Mouse (Mus musculus): Measurements from ENCODE around the gene Dhx33. TPM values are rescaled to one million over a fixed set of nuclear protein-coding genes. Genes with fewer than 3 reads are reported as not detected.

Dhx33 gene
- polyA plus RNA-seq (2017; shearing (Covaris generic)): 21.9 TPM

GRCm38 (mm10) chr11:71004316-71004773, at the start of gene Dhx33:
Dhx33 (minus strand) TSS chr11:71004437.

DNA sequence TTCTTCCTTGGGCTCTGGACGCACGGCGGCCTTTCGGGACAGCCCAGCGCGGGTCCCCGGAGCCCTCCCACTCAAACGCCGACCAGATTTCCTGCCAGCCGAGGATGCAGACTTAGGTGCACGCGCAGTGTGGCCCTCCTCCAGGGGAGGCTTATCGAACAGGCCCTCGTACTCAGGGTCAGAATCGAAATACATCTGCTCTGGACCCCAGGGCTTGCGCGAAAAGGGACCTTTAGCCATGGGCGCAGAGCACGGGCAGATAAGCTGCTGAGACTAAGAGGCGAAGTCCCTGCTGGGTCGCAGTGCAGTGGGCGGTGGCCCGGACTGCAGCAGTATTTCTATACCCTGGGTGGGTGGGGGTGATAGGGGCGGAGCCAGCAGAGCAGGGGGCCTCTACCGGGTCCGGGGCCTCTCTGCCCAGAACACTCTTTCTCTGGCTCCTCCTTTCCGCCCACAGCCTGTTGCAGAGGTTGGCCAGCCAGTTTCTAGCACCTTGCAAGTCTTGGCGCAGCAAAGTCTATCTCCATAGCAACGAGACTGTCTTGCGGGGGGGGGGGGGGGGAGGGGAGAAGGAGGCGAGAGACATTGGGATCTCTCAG, 29.0 kb upstream of the Dhx33 start, which contains the start of gene 6330403K07Rik:
Gene 6330403K07Rik (minus strand): TSS at position 351 of the 599 bp plus-strand sequence.

GRCm38 (mm10) chr11:71019201-71020068, 15.2 kb upstream of the Dhx33 start, which contains the start of the genes Mis12 and Derl2:
Mis12 (plus strand) TSS chr11:71019611.
Derl2 (minus strand) TSS chr11:71019841.

GRCm38 (mm10) chr11:70982557-70983228, 21.5 kb downstream of the Dhx33 start, which contains the start of gene C1qbp:
C1qbp (minus strand) TSS chr11:70983026.

DNA sequence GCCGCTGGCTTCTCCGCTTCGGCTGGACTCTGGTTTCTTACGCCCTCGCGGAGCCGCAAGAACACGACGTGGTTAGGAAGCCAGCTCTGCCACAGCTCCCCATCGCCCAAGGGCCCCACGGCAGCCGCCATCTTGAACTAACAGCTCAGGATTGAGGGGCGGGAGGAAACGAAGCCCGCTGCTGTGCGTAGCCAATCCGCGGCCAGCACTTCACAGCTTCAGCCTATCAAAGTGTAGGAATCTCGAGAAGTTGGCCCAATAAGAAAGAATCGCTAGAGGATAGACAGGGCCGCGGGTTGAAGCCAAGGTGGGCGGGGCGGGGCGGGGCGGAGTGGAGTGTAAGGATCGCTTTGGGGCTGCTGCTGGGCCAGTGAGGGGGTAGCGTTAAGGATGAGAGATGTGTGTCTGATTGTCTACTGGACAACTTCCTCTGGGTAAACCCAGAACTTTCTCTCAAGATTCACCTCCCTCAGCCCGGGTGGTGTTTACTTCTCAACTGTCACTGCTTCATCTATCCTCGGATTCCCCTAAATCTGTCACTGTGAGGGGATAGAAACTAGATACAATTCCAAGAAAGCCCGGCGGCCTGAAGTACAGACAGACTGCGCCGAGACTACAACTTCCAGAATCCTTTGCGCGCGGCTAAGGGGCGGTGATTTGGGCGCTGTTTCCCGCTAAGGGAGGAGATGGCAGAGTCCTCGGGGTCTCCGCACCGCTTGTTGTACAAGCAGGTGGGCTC, 34.2 kb downstream of the Dhx33 start, which contains the start of the genes Nup88 and Rpain:
Gene Nup88 (minus strand): TSS at position 153 of the 739 bp plus-strand sequence.
Gene Rpain (plus strand): TSS at position 393 of the 739 bp plus-strand sequence.

Other genes starting within 250 kb of the Dhx33 start
- gene Zfp3, start 240.2 kb downstream of the Dhx33 start, polyA plus RNA-seq (2017; shearing (Covaris generic)): 7.6 TPM
- gene Scimp, start 191.9 kb downstream of the Dhx33 start, polyA plus RNA-seq (2017; shearing (Covaris generic)): 0.38 TPM
- gene Rabep1, start 159.7 kb downstream of the Dhx33 start, polyA plus RNA-seq (2017; shearing (Covaris generic)): 46.9 TPM
- gene Nup88, start 34.5 kb downstream of the Dhx33 start, polyA plus RNA-seq (2017; shearing (Covaris generic)): 111 TPM
- gene Rpain, start 34.2 kb downstream of the Dhx33 start, polyA plus RNA-seq (2017; shearing (Covaris generic)): 96.5 TPM
- gene C1qbp, start 21.4 kb downstream of the Dhx33 start, polyA plus RNA-seq (2017; shearing (Covaris generic)): 136 TPM
- 31.1 TPM for gene Mis12, start 15.2 kb upstream of the Dhx33 start, polyA plus RNA-seq (2017; shearing (Covaris generic))
- gene Derl2, start 15.4 kb upstream of the Dhx33 start, polyA plus RNA-seq (2017; shearing (Covaris generic)): 78.2 TPM
- 10.3 TPM for gene 6330403K07Rik, start 29.1 kb upstream of the Dhx33 start, polyA plus RNA-seq (2017; shearing (Covaris generic))
- gene Nlrp1a, start 140.3 kb upstream of the Dhx33 start, polyA plus RNA-seq (2017; shearing (Covaris generic)): 0.50 TPM
- 3.1 TPM for gene Nlrp1b, start 226.3 kb upstream of the Dhx33 start, polyA plus RNA-seq (2017; shearing (Covaris generic))